Mouse (Mus musculus) effector memory CD4-positive, alpha-beta T cell, adult 5 months (primary cell): Measurements from ENCODE around the gene Entpd8. TPM values are rescaled to one million over a fixed set of nuclear protein-coding genes. Genes with fewer than 3 reads are reported as not detected.

ENCODE experiments used
- polyA plus RNA-seq: library from polyadenylated mRNA; unstranded; fragments of 100-300 nt; shearing (Covaris generic); gene quantifications from one replicate; pipeline ENCODE4 v1.2.1, GENCODE M21; 2017

The Entpd8 gene
- not detected for polyA plus RNA-seq

DNA sequence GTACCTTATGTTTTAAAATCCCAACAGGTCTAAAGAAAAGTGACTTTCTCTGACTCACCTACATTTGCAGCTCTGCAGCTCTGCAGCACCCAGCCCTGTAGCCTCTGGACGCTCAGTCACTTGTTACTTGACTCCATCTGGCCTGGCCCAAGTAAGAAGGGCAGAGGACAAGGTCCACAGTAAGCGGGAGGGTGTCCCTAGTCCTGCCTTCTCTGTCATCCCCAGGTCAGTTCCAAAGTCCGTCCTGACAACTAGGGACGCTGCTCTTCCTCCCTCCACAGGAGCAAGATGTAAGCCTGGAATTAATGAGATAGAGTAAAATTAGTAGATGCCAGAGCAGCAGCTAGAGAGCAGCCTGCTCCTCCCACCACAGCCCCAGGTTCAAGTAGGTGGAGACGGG lies at the start of gene Entpd8:
TSS of gene Entpd8 (plus strand) at position 229 of the 400 bp plus-strand sequence.

DNA sequence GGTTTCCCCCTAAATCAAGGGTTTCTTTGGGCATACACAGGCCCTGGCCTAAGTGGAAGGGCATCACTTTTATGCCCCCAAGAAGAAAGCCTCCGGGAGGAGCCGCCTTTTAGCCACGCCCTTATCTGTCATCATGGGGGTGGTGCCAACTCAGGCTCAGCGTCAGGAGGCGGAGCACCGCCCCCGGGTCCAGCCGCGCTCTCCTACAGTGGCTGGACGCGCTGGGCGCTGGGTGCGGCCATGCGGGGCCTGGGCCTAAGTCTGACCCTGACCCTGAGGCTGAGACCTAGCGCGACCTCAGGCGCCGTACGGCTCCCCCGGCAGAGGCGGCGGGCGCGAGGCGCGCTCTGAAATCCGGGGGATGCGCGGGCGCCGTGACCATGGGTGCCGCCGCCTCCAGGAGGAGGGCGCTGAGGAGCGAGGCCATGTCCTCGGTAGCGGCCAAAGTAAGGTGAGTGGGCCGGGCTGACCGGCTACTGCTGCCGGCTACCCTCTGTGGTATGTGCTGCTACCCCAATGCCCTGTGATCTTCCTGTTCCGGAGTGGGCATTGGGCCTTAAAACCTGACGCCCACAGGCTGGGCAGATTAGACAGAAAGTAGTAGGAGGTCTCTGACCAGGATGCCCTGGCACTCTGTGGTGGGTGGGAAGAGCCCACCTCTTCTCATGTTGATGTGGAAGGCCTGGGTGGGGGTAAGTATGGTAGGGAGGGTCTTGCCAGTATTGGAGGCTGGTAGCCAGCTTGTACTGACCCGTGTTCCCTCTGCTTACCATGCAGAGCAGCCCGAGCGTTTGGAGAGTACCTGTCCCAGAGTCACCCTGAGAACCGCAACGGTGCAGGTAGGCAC lies 25.7 kb upstream of the Entpd8 start, which contains the start of gene Nsmf:
TSS of gene Nsmf (plus strand) at position 135 of the 847 bp plus-strand sequence.

GRCm38 (mm10) chr2:25095109-25095850 lies 15.2 kb downstream of the Entpd8 start, which contains the start of gene Noxa1:
Gene Noxa1 (minus strand): TSS chr2:25095149.

Other genes starting within 250 kb of the Entpd8 start
- 42.3 TPM for gene Ehmt1, start 160.7 kb upstream of the Entpd8 start, polyA plus RNA-seq
- gene Arrdc1, start 145.1 kb upstream of the Entpd8 start, polyA plus RNA-seq, result 154 TPM
- gene Zmynd19, start 130.5 kb upstream of the Entpd8 start, polyA plus RNA-seq, result 17.7 TPM
- gene Dph7, start 117.9 kb upstream of the Entpd8 start, polyA plus RNA-seq, result 11.7 TPM
- 63.3 TPM for gene Mrpl41, start 105.2 kb upstream of the Entpd8 start, polyA plus RNA-seq
- 84.0 TPM for gene Pnpla7, start 104.3 kb upstream of the Entpd8 start, polyA plus RNA-seq
- gene Nsmf, start 25.9 kb upstream of the Entpd8 start, polyA plus RNA-seq, result 42.1 TPM
- gene Noxa1, start 14.8 kb downstream of the Entpd8 start, polyA plus RNA-seq, result 0.64 TPM
- 3.9 TPM for gene Nrarp, start 100.5 kb downstream of the Entpd8 start, polyA plus RNA-seq
- 19.2 TPM for gene Tor4a, start 116.6 kb downstream of the Entpd8 start, polyA plus RNA-seq
- 82.5 TPM for gene Nelfb, start 131.2 kb downstream of the Entpd8 start, polyA plus RNA-seq
- gene Stpg3, start 134.3 kb downstream of the Entpd8 start, polyA plus RNA-seq, result not detected
- not detected for gene Fam166a, start 138.4 kb downstream of the Entpd8 start, polyA plus RNA-seq
- gene Tubb4b, start 144.4 kb downstream of the Entpd8 start, polyA plus RNA-seq, result 117 TPM
- gene Slc34a3, start 154.1 kb downstream of the Entpd8 start, polyA plus RNA-seq, result not detected
- not detected for gene Rnf224, start 156.5 kb downstream of the Entpd8 start, polyA plus RNA-seq
- 0.77 TPM for gene Rnf208, start 162.0 kb downstream of the Entpd8 start, polyA plus RNA-seq
- not detected for gene Cysrt1, start 162.1 kb downstream of the Entpd8 start, polyA plus RNA-seq
- gene AL732309.1, start 166.6 kb downstream of the Entpd8 start, polyA plus RNA-seq, result 4.9 TPM
- gene Tmem203, start 175.1 kb downstream of the Entpd8 start, polyA plus RNA-seq, result 19.3 TPM
- gene Tprn, start 182.3 kb downstream of the Entpd8 start, polyA plus RNA-seq, result 23.1 TPM
- 57.7 TPM for gene Ssna1, start 192.1 kb downstream of the Entpd8 start, polyA plus RNA-seq
- gene Anapc2, start 192.2 kb downstream of the Entpd8 start, polyA plus RNA-seq, result 75.1 TPM
- gene Tmem210, start 207.8 kb downstream of the Entpd8 start, polyA plus RNA-seq, result not detected
- gene Lrrc26, start 209.6 kb downstream of the Entpd8 start, polyA plus RNA-seq, result not detected
- not detected for gene Grin1, start 238.9 kb downstream of the Entpd8 start, polyA plus RNA-seq